Mouse (Mus musculus) stomach, adult 2 months (tissue): ENCODE results near the gene Gm49368. TPM values are rescaled to one million over a fixed set of nuclear protein-coding genes. Genes with fewer than 3 reads are reported as not detected.

Experiments
- polyA plus RNA-seq: library from polyadenylated mRNA; depleted of rRNA; stranded (reverse); fragments of >200 nt; gene quantifications from 2 replicates; pipeline ENCODE4 v1.2.3, GENCODE M21; 2012; rRNA removed

Gm49368 gene
- polyA plus RNA-seq, result not detected in 2 replicates

GRCm38 (mm10) chr7:128062456-128062855 lies at the start of gene Gm49368, which contains the start of gene Itgam:
Gene Gm49368, plus strand, starts transcription at chr7:128062683.
Gene Itgam, plus strand, starts transcription at chr7:128062640.

GRCm38 (mm10) chr7:128128741-128129720 lies 66.5 kb downstream of the Gm49368 start, which contains the start of gene Itgax:
Gene Itgax, plus strand, starts transcription at chr7:128129547.

GRCm38 (mm10) chr7:128154076-128154475 lies 91.6 kb downstream of the Gm49368 start, which contains the start of gene Itgad:
Gene Itgad, plus strand, starts transcription at chr7:128154376.

Other genes starting within 250 kb of the Gm49368 start
- 26.6 and 29.8 TPM in 2 replicates for gene Stx4a, start 238.4 kb upstream of the Gm49368 start, polyA plus RNA-seq
- gene Stx1b, start 238.1 kb upstream of the Gm49368 start, polyA plus RNA-seq, result 2.1 and 2.7 TPM in 2 replicates
- 5.6 and 6.4 TPM in 2 replicates for gene Zfp646, start 186.5 kb upstream of the Gm49368 start, polyA plus RNA-seq
- gene Zfp668, start 185.9 kb upstream of the Gm49368 start, polyA plus RNA-seq, result 3.4 TPM in 2 replicates
- gene Prss53, start 171.7 kb upstream of the Gm49368 start, polyA plus RNA-seq, result 2.9 and 3.2 TPM in 2 replicates
- not detected in 2 replicates for gene Gm21974, start 167.2 kb upstream of the Gm49368 start, polyA plus RNA-seq
- 72.4 and 102 TPM in 2 replicates for gene Vkorc1, start 167.1 kb upstream of the Gm49368 start, polyA plus RNA-seq
- gene Bckdk, start 158.6 kb upstream of the Gm49368 start, polyA plus RNA-seq, result 75.1 and 76.5 TPM in 2 replicates
- gene Kat8, start 150.2 kb upstream of the Gm49368 start, polyA plus RNA-seq, result 4.1 and 4.7 TPM in 2 replicates
- gene Prss8, start 132.6 kb upstream of the Gm49368 start, polyA plus RNA-seq, result 112 and 116 TPM in 2 replicates
- 10.6 and 11.3 TPM in 2 replicates for gene Prss36, start 116.0 kb upstream of the Gm49368 start, polyA plus RNA-seq
- 67.4 and 92.5 TPM in 2 replicates for gene Fus, start 95.2 kb upstream of the Gm49368 start, polyA plus RNA-seq
- gene Pycard, start 68.8 kb upstream of the Gm49368 start, polyA plus RNA-seq, result 87.6 and 101 TPM in 2 replicates
- gene Trim72, start 58.7 kb upstream of the Gm49368 start, polyA plus RNA-seq, result 4.5 and 4.9 TPM in 2 replicates
- 1.7 and 3.5 TPM in 2 replicates for gene Itgam, start within 50 bp of the Gm49368 start, polyA plus RNA-seq
- 0.73 and 1.2 TPM in 2 replicates for gene Itgax, start 66.9 kb downstream of the Gm49368 start, polyA plus RNA-seq
- 0.14 TPM in 1 of 2 replicates, not detected in the other for gene Itgad, start 91.7 kb downstream of the Gm49368 start, polyA plus RNA-seq
- 37.8 and 45.1 TPM in 2 replicates for gene Cox6a2, start 143.7 kb downstream of the Gm49368 start, polyA plus RNA-seq
- gene Armc5, start 174.7 kb downstream of the Gm49368 start, polyA plus RNA-seq, result 17.6 and 23.9 TPM in 2 replicates
- gene 9130023H24Rik, start 175.3 kb downstream of the Gm49368 start, polyA plus RNA-seq, result 0.51 and 0.58 TPM in 2 replicates
- 93.6 and 96.8 TPM in 2 replicates for gene Tgfb1i1, start 184.1 kb downstream of the Gm49368 start, polyA plus RNA-seq
- gene Slc5a2, start 203.0 kb downstream of the Gm49368 start, polyA plus RNA-seq, result 0.09 and 0.13 TPM in 2 replicates
- 23.2 and 25.4 TPM in 2 replicates for gene BC017158, start 235.5 kb downstream of the Gm49368 start, polyA plus RNA-seq